Mouse (Mus musculus) spleen, adult 18-20 months (tissue): ENCODE measurements around the gene A26c2.

Experiments used
- DNase-seq, 2 experiments: peaks; one replicate each; pipeline ENCODE4 v3.0.0; 2022; ENCODE audit warnings: mixed read lengths in 2 of 2

Gene A26c2

GRCm38 (mm10) chr7:62823573-62823972 lies at the start of gene A26c2:
Gene A26c2, minus strand, starts transcription at chr7:62823673.
- no peak for DNase-seq

GRCm38 (mm10) chr7:62851471-62851870 lies 28.0 kb upstream of the A26c2 start:
- DNase-seq = no peak
